Mouse (Mus musculus): ENCODE measurements at regions not wholly inside any gene's neighbourhood (a gene's known extent, or its start where the extent isn't known, plus 50 kb on each side); places are given as distances from the start of the nearest gene placed in this dataset.

DNA sequence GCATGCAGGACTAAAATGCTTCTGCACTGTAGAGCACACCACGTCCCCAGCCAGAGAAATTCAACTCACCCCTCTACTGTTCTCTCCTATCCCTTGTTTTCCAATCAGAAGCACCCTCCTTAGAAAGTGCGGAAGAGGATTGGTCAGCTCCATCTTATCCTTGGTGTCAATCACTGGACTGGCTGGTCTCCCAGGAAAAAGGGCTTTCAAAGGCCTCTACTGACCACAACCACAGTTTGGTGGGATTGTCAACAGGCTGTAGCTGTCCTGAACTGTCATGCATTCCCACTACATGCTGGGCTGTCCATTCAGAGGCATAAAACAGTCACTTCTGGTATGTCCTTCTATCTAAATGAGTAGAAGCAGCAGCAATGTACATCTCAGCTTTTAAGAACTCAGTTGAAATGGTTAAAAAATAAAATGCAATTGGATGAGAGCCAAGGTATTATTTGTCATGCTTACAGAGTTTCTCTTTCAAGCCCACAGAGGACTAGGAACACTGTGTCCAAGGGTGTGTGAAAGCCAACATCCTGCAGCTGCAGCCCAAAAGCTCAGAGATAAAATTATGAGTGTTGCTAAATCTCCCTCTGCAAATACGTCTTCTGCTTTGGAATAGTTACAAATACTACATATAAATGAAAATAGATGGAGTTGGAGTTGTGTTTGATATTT lies 101.2 kb upstream of the Tshz3 start:
- TF ChIP-seq CTCF (IDR thresholded peaks at IDR 0.05; ENCODE audit: low read depth) (no peak), EP300 (IDR thresholded peaks at IDR 0.05; ENCODE audit: low read depth) (no peak)

Measured in liver, embryonic 14.5 days (tissue).